Mouse (Mus musculus) spleen, embryonic (tissue): ENCODE results near the gene Foxj2.

ENCODE experiments used
- CTCF ChIA-PET: fragments of 350-600 bp; sonication (Branson Sonifier 250); formaldehyde crosslinking; loops from one replicate; lab custom pipeline; 2022; lab: Charles Lee

Gene Foxj2

DNA sequence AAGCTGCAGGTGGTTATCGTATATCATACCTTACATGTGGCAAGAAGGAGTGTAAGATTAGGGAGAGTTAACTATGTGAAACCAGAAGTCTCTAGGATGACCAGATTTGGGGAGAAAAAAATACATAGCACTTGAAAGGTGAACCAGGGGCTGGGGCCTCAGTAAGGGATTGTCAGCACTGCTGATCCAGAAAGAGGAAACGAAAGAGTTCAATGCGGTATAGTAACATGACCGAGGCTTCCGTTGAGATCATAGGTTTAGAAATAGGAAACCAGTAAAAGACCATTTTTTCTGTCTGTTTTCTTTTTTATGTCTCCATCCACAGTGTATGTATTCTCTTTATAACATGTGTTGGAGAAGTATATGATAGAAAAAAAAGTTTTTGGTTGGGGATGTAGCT, 53.1 kb downstream of the Foxj2 start:
- CTCF ChIA-PET, result no interaction called here

DNA sequence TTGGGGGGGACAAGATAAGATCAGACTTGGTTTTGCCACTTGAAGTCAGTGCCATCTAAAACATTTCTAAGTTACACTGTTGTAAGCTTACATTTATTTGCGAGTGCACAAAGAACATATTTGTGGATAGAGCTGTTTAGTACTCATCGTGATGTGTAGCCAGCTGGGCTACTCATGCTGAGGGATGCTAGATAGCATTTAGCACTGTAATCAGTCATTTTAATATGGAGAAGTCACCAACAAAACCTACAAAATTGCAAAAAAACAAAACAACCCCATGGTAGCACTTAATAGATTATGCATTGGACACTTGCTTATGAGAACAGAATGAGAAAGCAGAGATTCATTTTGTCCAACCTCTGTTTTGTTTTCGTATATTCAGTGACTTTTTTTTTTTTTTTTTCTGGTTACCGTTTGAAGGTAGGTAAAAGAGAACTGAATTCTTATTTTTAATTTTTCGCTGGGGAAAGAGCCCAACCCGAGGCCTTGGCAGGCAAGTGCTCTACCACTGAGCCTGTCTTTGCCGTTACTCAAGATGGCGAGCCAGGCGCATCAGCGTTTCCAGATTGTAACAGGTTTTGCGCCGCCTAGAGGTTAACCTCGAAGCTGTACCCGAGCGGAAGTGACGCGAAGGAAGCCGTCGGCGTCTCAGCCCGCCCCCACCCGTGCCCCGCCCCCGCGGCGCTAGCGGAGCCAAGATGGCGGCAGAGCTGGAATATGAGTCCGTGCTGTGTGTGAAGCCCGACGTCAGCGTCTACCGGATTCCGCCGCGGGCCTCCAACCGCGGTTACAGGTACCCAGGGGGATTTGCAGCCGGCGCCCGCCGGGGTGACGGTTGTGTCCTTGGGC, 54.4 kb downstream of the Foxj2 start, which contains the start of gene Necap1:
Gene Necap1 (plus strand): TSS at position 604 of the 849 bp plus-strand sequence.
- CTCF ChIA-PET, result interaction anchor here (0.6 to 0.7 kb wide), 2 partner anchors 375 to 1763 kb away, joined by 3 to 7 read pairs; no protein-coding TSS in a partner anchor

DNA sequence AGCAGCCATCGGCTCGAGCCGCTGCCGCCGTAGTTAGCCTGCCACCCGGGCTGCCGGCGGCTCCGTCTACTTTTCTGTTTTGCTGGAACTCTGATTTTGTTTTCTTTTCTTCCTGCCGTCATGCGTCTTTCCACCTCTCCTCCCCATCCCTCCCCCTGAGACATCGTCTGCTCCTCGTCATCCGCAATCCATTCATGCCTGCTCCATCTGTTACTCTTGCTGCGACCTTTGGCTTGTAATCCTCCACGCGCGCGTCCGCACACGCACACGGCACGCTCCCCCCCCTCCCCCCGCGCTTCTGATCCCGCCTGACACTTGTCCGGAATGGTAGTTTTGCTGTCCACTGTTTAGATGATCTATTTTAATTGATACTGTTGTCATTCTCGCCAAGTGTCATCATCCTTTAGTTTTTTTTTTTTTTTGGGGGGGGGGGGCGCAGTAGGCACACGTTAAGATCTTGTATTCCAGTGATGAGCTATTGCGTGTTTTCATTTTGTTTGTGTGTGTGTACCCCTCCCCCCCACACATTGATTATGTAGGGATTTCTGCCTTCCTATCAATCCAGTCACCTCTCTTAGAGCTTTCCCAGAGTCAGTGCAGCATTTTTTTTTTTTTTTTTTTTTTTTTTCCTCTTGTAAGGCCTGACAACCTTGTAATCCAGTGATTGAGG, 55.1 kb downstream of the Foxj2 start:
- CTCF ChIA-PET, result interaction anchor here (0.6 kb wide), 4 partner anchors 44 to 1763 kb away, joined by 3 to 6 read pairs (median 4); no protein-coding TSS in a partner anchor

DNA sequence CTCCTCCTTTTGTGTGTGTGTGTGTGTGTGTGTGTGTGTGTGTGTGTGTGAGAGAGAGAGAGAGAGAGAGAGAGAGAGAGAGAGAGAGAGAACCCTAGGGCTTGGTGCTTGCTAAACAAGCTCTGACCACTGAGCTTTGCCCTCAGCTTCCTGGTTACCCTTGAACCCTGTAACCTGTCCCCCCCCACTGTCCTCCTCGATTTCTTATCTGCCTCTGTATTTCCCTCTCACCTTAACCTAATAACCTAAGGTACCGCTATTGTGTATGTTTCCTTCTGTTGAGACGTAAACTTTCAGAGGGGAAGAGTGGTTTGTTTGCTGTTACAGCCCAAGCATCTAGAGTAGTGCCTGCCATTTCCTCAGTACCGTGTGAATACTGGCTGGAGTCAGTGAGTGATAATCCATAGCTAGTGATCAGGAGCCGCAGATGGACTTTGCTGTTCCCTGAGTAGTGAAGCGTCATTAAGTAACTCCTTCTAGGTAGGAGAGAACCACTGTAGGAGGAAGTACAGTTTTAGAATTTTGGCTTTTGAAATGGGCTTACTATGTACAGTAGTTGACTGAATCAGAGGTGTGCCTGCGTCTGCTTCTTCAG, 59.5 kb downstream of the Foxj2 start:
- CTCF ChIA-PET, result interaction anchor here (0.5 to 0.9 kb wide), 2 partner anchors 8 to 62 kb away, joined by 3 to 5 read pairs; no protein-coding TSS in a partner anchor

DNA sequence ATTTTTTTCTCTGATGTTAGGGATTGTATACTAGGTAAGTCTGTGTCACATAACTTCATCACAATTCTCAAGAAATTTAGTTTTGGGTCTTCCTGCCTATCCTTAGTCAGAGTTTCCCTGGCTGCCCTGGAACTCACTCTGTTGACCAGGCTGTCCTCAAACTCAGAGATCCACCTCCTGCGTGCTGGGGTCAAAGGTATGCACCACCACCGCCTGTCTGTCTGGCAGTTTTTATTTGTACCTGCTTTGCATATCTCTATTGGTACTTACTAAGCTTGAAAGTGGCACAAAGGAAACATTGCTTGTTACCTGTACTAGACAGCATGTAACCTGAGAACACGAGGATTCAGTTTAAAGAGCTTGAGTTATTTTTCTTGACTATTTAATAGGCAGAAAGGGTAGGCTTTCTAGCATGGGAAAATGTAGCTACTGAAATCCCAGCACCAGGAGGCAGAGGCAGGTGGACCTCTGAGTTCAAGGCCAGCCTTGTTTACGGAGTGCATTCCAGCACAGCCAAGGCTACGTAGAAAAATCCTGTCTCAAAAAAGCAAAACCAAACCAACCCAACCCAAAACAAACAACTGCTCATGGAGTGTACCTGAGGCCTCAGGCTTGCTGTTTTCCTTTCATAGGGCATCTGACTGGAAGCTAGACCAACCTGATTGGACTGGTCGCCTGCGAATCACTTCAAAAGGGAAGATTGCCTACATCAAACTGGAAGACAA, 60.2 kb downstream of the Foxj2 start:
- CTCF ChIA-PET, result no interaction called here

DNA sequence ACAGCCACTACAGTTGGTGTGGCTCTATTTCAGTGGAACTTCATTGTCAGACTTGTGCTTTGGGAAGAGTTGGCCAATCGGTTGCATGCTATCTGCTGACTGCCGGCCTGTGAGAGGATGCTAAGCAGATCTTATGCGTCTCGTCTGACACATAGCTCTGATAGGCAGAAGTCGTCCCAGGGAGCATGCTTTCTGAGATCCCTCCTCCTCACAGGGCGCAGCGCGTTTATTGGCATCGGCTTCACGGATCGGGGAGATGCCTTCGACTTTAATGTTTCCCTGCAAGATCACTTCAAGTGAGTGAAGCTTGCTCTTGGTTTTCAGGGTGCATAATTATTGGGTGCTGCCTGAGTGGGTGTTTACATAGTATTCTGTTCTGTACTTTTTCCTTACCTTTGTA, 61.6 kb downstream of the Foxj2 start:
- CTCF ChIA-PET, result no interaction called here

DNA sequence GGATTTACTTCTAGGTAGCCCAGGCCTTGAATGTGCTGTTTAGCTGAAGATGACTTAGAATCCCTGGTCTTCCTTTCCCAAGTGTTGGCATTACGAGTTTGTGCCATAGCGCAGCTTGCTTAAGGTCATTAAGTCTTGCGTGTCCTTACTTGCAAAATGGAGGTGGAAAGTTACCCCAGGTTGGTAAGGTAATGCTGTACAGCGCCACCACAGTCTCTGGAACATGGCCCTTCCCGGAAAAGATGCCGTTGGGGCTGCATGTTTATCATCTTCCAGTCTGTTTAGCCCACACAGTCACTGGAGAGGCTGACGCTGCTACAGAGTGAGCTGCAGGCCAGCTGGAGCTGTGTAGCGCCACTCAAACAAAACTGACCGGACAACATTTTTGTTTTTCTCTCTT, 63.9 kb downstream of the Foxj2 start:
- CTCF ChIA-PET, result no interaction called here

DNA sequence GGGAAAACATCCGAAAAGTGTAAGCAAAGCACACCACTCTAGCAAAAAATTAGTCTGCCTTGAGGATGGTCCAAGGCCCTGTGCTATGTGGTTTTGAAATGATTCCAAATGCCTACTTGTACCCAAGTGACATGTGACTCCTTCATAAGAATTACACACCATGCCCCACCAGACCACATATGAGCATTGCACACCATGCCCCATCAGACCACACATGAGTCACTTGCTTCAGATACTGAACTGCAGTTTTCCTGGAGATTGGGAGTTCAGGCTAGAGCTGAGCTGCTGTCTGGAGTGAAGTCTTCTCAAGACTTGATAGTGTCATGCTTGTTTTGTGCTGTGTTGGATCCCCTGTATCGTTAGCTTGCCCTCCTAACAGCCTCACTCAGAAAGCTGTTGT, 69.9 kb downstream of the Foxj2 start:
- CTCF ChIA-PET, result no interaction called here

DNA sequence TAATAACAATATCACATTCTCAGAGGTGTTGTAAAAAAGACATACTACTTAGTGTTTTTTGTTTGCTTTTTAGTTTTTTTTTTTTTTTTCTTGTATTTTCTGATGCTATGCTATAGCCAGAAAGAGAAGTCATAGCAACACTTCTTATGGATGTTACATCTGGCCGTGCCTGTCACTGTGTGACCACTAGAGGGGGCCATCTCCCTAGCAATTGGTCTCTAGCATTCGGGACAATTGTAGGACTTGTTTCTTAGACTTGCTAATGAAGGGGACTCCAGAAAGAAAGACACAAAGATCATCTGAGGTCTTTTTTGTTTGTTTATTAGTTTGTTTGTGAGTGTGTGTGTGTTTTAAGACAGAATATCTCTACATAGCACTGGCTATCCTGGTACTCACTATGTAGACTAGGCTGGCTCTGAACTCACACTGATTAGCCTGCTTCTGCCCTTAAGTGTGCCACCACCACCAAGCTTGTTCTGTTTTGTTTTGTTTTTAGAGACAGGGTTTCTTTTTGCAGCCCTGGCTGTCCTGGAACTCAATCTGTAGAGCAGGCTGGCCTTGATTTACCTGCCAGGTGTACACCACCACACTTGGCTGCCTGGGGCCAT, 72.8 kb downstream of the Foxj2 start:
- CTCF ChIA-PET, result interaction anchor here (0.7 to 1.2 kb wide), 4 partner anchors 10 to 113 kb away, joined by 4 to 14 read pairs (median 6); partner anchors contain the start of gene Clec4a1
